Mouse (Mus musculus): ENCODE results near the gene Cyb5r4. TPM values are rescaled to one million over a fixed set of nuclear protein-coding genes. Genes with fewer than 3 reads are reported as not detected.
A peak's percentile ranks its signal among the peaks of the same experiment; 100 is the strongest.

The Cyb5r4 gene
- total and polyA plus RNA-seq, 3 experiments: 13.8 to 116 (median 47.0) TPM

DNA sequence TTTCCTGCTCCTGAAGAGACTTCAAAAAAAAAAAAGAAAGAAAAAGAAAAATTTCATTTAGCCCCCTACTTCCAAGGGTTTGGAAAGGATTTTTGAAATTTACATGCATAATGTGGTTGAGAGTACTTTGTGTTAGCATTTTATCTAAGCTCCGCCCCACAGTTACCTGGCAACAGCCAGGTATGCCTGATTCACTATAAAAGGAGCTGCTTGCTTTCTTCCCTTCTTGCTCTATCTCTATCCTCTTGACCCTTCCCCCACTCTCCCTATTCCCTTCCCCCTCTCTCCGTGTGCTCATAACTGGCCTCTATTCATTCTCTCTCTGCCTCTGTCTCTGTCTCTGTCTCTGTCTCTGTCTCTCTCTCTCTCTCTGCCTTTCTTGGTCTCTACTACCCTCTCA, 40.9 kb upstream of the Cyb5r4 start:
- Histone ChIP-seq H3K4me3 (ENCODE audit: low read depth, low read length) (no peak overlapping the region), H3K4me1 (ENCODE audit: insufficient read depth, low read depth, low read length) (peaks cover 12% of the 10 kb centered on the region), H3K9me3 (replicated peaks) (no peaks in the 10 kb centered on the region), H3K27me3 (ENCODE audit: insufficient read depth, low read length) (no peaks in the 10 kb centered on the region), H3K36me3 (replicated peaks) (no peaks in the 10 kb centered on the region)
- TF ChIP-seq POLR2AphosphoS5 (IDR thresholded peaks at IDR 0.05; ENCODE audit: insufficient replicate concordance, low read depth, low read length) (no peak), GATA2 (IDR thresholded peaks at IDR 0.05; ENCODE audit: borderline replicate concordance, low read depth, low read length) (no peak), TAL1 (conservative IDR thresholded peaks at IDR 0.05; ENCODE audit: low read depth, low read length) (no peak), CTCF (IDR thresholded peaks at IDR 0.05; ENCODE audit: low read depth, low read length) (no peak), GATA1 (IDR thresholded peaks at IDR 0.05; ENCODE audit: borderline replicate concordance, low read length) (no peak)
- ATAC-seq (ENCODE audit: extremely low read depth, insufficient number of reproducible peaks, low FRiP score, poor library complexity, severe bottlenecking) (no peak), DNase-seq (ENCODE audit: low spot score) (no peak)

DNA sequence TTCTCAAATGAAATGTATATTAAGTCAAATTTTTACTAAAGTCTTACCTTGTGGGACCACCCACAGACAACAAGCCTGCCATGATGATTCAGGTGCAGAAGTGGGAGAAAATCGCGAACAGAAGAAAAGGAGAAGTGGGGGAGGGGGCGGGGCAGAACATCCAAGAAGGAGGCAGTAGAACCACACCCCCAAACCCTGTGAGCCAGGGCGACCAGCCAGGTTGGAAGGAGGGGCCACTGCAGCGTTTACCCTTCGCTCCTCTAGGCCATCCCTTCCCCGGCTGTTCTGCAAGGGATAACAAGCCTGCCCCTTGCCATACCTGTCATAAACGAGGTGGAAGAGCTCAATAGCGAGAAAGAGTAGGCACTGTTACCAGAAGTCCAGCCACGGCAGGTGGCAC, 40.3 kb upstream of the Cyb5r4 start:
- 0 out of 2 replicates have a peak, but pooled peaks have one; percentile 28 for ATAC-seq (ENCODE audit: extremely low read depth, insufficient number of reproducible peaks, low FRiP score, poor library complexity, severe bottlenecking)
- no peaks in the 10 kb centered on the region for H3K27me3 ChIP-seq (ENCODE audit: insufficient read depth, low read length)

DNA sequence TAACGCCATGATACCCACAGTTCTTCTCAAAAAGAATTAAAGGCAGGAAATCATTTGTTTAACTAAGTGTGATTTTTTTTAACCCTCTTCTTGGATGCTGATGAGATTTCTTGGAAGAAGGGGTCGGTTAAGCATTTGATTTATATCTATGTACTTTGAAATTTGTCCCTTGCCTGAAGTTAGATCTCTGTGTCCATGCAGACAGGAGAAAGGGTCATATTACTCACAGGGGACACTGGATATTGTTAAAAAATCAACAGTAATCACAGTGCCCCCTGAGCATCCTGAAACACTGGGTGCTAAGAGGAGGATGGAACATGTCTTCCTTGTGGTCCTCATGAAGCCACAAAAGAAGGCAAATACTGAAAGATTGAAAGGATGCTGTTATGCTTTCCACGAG, 37.2 kb upstream of the Cyb5r4 start:
- H3K9me3 ChIP-seq (replicated peaks): no peaks in the 10 kb centered on the region
- peaks cover 34% of the 10 kb centered on the region for H3K4me1 ChIP-seq (ENCODE audit: insufficient read depth, low read depth, low read length)
- TF ChIP-seq GATA1 (IDR thresholded peaks at IDR 0.05; ENCODE audit: borderline replicate concordance, low read length) (no peak), TAL1 (conservative IDR thresholded peaks at IDR 0.05; ENCODE audit: low read depth, low read length) (no peak), CTCF (IDR thresholded peaks at IDR 0.05; ENCODE audit: low read depth, low read length) (no peak), POLR2AphosphoS5 (IDR thresholded peaks at IDR 0.05; ENCODE audit: insufficient replicate concordance, low read depth, low read length) (no peak), GATA2 (IDR thresholded peaks at IDR 0.05; ENCODE audit: borderline replicate concordance, low read depth, low read length) (no peak)
- no peaks in the 10 kb centered on the region for H3K27me3 ChIP-seq (ENCODE audit: insufficient read depth, low read length)
- DNase-seq (ENCODE audit: low spot score) (no peak), ATAC-seq (ENCODE audit: extremely low read depth, insufficient number of reproducible peaks, low FRiP score, poor library complexity, severe bottlenecking) (no peak)
- H3K36me3 ChIP-seq (replicated peaks): no peaks in the 10 kb centered on the region
- H3K4me3 ChIP-seq (ENCODE audit: low read depth, low read length): no peak overlapping the region

More for the DNA sequence above, 40.3 kb upstream of the Cyb5r4 start:
- H3K4me1 ChIP-seq (ENCODE audit: insufficient read depth, low read depth, low read length): peaks cover 12% of the 10 kb centered on the region
- peak overlapping the region; percentile 11; the same call in 1 of the 2 replicates for H3K4me3 ChIP-seq (ENCODE audit: low read depth, low read length)
- DNase-seq (ENCODE audit: low spot score): no peak
- no peaks in the 10 kb centered on the region for H3K9me3 ChIP-seq (replicated peaks)
- TF ChIP-seq TAL1 (conservative IDR thresholded peaks at IDR 0.05; ENCODE audit: low read depth, low read length): no peak
- TF ChIP-seq GATA1 (IDR thresholded peaks at IDR 0.05; ENCODE audit: borderline replicate concordance, low read length): no peak
- no peak for TF ChIP-seq GATA2 (IDR thresholded peaks at IDR 0.05; ENCODE audit: borderline replicate concordance, low read depth, low read length)
- no peak for TF ChIP-seq POLR2AphosphoS5 (IDR thresholded peaks at IDR 0.05; ENCODE audit: insufficient replicate concordance, low read depth, low read length)
- no peak for TF ChIP-seq CTCF (IDR thresholded peaks at IDR 0.05; ENCODE audit: low read depth, low read length)
- H3K36me3 ChIP-seq (replicated peaks): no peaks in the 10 kb centered on the region

DNA sequence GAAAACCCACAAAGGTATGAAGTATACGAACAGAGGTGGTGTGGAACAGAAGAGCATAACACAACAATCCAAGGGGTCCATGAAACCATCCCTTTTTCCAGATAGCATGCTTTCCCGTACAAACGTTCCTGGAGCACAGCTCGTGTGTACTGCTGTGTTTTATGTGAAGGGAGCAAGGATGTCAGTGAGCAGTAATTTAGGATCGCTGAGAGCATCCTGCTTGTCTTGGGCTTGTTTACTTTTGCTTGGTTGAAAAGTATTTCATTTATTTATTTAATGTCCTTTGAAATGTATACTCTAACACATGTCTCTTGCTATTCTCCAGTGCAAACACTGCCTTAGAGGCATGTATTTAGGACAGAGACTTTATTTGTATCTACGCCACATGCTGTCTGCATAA, 36.7 kb upstream of the Cyb5r4 start:
- no peak for TF ChIP-seq POLR2AphosphoS5 (IDR thresholded peaks at IDR 0.05; ENCODE audit: insufficient replicate concordance, low read depth, low read length)
- TF ChIP-seq GATA1 (IDR thresholded peaks at IDR 0.05; ENCODE audit: borderline replicate concordance, low read length): no peak
- no peak for TF ChIP-seq TAL1 (conservative IDR thresholded peaks at IDR 0.05; ENCODE audit: low read depth, low read length)
- TF ChIP-seq CTCF (IDR thresholded peaks at IDR 0.05; ENCODE audit: low read depth, low read length): no peak
- no peak for TF ChIP-seq GATA2 (IDR thresholded peaks at IDR 0.05; ENCODE audit: borderline replicate concordance, low read depth, low read length)
- no peaks in the 10 kb centered on the region for H3K9me3 ChIP-seq (replicated peaks)
- H3K27me3 ChIP-seq (ENCODE audit: insufficient read depth, low read length): no peaks in the 10 kb centered on the region
- no peaks in the 10 kb centered on the region for H3K36me3 ChIP-seq (replicated peaks)
- H3K4me1 ChIP-seq (ENCODE audit: insufficient read depth, low read depth, low read length): peaks cover 36% of the 10 kb centered on the region
- H3K4me3 ChIP-seq (ENCODE audit: low read depth, low read length): no peak overlapping the region
- ATAC-seq (ENCODE audit: extremely low read depth, insufficient number of reproducible peaks, low FRiP score, poor library complexity, severe bottlenecking): no peak
- DNase-seq (ENCODE audit: low spot score): no peak

DNA sequence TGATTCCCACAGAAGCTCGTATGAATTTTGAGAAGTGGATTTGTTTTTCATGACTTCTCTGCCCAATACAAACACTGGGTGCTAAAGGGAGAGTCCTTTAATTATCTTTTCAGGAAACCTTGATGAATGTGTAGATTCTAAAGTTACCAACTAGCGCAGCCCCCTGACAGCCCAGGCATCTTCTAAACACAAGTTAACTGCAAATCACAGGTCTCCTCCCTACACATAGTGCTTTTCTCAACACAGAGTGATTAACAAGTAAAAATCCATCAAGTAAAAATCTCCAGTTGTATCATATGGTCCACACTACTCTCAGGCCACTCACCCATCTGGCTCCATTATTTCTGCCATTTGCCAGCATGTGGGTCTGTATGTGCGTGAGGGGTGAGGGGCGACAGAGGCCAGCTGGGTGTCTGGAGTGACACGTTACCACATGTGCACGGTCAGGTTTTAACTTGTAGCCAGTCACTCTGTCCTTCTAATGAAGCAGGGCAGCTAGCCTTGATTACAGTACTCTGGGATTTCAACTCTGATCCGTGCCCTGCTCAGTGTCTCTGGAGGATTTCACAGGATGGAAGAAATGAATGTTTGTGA, 35.0 kb upstream of the Cyb5r4 start:
- Histone ChIP-seq H3K36me3 (replicated peaks) (no peaks in the 10 kb centered on the region), H3K4me3 (ENCODE audit: low read depth, low read length) (no peak overlapping the region), H3K4me1 (ENCODE audit: insufficient read depth, low read depth, low read length) (peaks cover 45% of the 10 kb centered on the region), H3K9me3 (replicated peaks) (no peaks in the 10 kb centered on the region), H3K27me3 (ENCODE audit: insufficient read depth, low read length) (no peaks in the 10 kb centered on the region)
- ATAC-seq (ENCODE audit: extremely low read depth, insufficient number of reproducible peaks, low FRiP score, poor library complexity, severe bottlenecking) (no peak), DNase-seq (ENCODE audit: low spot score) (no peak)
- TF ChIP-seq GATA2 (IDR thresholded peaks at IDR 0.05; ENCODE audit: borderline replicate concordance, low read depth, low read length) (no peak), GATA1 (IDR thresholded peaks at IDR 0.05; ENCODE audit: borderline replicate concordance, low read length) (no peak), CTCF (IDR thresholded peaks at IDR 0.05; ENCODE audit: low read depth, low read length) (no peak)

DNA sequence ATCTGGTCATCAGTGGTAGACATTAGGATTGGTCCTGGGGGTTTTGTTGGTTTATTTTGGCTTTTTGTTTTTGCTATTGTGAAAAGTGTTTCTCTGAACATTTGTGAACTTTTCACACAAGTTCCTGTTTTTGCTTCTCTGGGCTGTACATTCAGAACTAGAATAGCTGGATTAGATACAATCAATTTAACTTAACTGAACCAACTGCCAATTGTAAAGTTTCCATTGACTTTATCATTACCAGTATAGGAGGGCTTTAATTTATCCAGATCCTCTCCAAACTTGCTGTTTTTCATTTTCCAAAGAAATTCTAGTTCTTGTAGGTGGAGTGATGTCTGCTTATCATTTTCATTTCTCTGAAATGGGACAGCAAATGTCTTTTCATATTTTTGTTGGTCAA, 32.0 kb upstream of the Cyb5r4 start:
- TF ChIP-seq CTCF (IDR thresholded peaks at IDR 0.05; ENCODE audit: low read depth, low read length): no peak
- Histone ChIP-seq H3K27me3 (ENCODE audit: insufficient read depth, low read length) (no peaks in the 10 kb centered on the region), H3K4me1 (ENCODE audit: insufficient read depth, low read depth, low read length) (peaks cover 45% of the 10 kb centered on the region), H3K9me3 (replicated peaks) (no peaks in the 10 kb centered on the region), H3K4me3 (ENCODE audit: low read depth, low read length) (no peak overlapping the region), H3K36me3 (replicated peaks) (no peaks in the 10 kb centered on the region)
- DNase-seq (ENCODE audit: low spot score) (no peak), ATAC-seq (ENCODE audit: extremely low read depth, insufficient number of reproducible peaks, low FRiP score, poor library complexity, severe bottlenecking) (peak; percentile 66)

DNA sequence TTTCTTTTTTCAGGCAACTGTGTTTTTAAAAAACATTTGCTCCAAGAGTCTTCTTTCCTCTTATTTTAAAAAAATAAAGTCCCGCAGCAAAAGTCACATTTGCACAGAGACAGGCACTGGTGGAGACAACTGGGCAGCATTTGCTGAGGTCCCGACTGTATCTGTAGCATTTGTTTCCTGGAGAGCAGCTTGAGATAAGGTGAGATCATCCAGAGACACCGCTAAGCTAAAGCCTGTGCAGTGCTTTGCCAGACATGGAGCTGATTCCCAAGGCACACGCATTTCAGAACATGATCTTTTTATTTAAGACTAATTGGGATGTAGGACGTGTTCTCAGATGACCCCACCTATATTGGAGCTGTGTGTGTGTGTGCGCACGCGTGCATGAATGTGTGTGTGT, 30.1 kb upstream of the Cyb5r4 start:
- Histone ChIP-seq H3K4me3 (ENCODE audit: low read depth, low read length) (no peak overlapping the region), H3K4me1 (ENCODE audit: insufficient read depth, low read depth, low read length) (peaks cover 43% of the 10 kb centered on the region), H3K36me3 (replicated peaks) (no peaks in the 10 kb centered on the region), H3K27me3 (ENCODE audit: insufficient read depth, low read length) (no peaks in the 10 kb centered on the region), H3K9me3 (replicated peaks) (no peaks in the 10 kb centered on the region)
- TF ChIP-seq CTCF (IDR thresholded peaks at IDR 0.05; ENCODE audit: low read depth, low read length): no peak
- TF ChIP-seq GATA2 (IDR thresholded peaks at IDR 0.05; ENCODE audit: borderline replicate concordance, low read depth, low read length): no peak
- no peak for TF ChIP-seq GATA1 (IDR thresholded peaks at IDR 0.05; ENCODE audit: borderline replicate concordance, low read length)
- no peak for TF ChIP-seq POLR2AphosphoS5 (IDR thresholded peaks at IDR 0.05; ENCODE audit: insufficient replicate concordance, low read depth, low read length)
- TF ChIP-seq TAL1 (conservative IDR thresholded peaks at IDR 0.05; ENCODE audit: low read depth, low read length): no peak
- DNase-seq (ENCODE audit: low spot score): no peak
- ATAC-seq (ENCODE audit: extremely low read depth, insufficient number of reproducible peaks, low FRiP score, poor library complexity, severe bottlenecking): no peak

Data from G1E (cell line).